Mouse (Mus musculus) forebrain, embryonic 11.5 days (tissue): ENCODE data around the gene Ndufaf2. TPM values are rescaled to one million over a fixed set of nuclear protein-coding genes. Genes with fewer than 3 reads are reported as not detected.

Experiments
- ATAC-seq: fragments of 200-750 bp; cut with Nextera tagmentation; replicated peaks from 2 replicates; pipeline ENCODE4 v1.8.0; 2017; ENCODE audit warnings: moderate TSS enrichment; ENCODE audit not compliant: low FRiP score
- DNase-seq: peaks from one replicate; pipeline ENCODE4 v3.0.0-alpha.2; 2017; ENCODE audit warnings: low spot score
- H3K27ac ChIP-seq: fragments of 300-500 bp; sonication (generic); 2 replicates; pipeline ENCODE4 v1.5.1; 2014; ENCODE audit warnings: low read depth, low read length
- H3K27me3 ChIP-seq: fragments of 300-500 bp; sonication (generic); 2 replicates; pipeline ENCODE4 v1.6.1; 2014; ENCODE audit warnings: mild to moderate bottlenecking, low read length, mixed read lengths; ENCODE audit not compliant: control insufficient read depth, insufficient read depth
- H3K36me3 ChIP-seq: fragments of 300-500 bp; sonication (generic); 2 replicates; pipeline ENCODE4 v1.6.1; 2014; ENCODE audit warnings: mild to moderate bottlenecking, low read length, moderate library complexity, mixed read lengths; ENCODE audit not compliant: control insufficient read depth, insufficient read depth
- H3K4me1 ChIP-seq: fragments of 300-500 bp; sonication (generic); replicated peaks from 2 replicates; pipeline ENCODE4 v1.6.1; 2014; ENCODE audit warnings: low read length, mixed read lengths; ENCODE audit not compliant: control insufficient read depth, insufficient read depth
- H3K4me2 ChIP-seq: fragments of 300-500 bp; sonication (generic); 2 replicates; pipeline ENCODE4 v1.6.1; 2014; ENCODE audit warnings: low read depth, mild to moderate bottlenecking, low read length, moderate library complexity, mixed read lengths; ENCODE audit not compliant: severe bottlenecking
- H3K4me3 ChIP-seq: fragments of 300-500 bp; sonication (generic); 2 replicates; pipeline ENCODE4 v1.5.1; 2014; ENCODE audit warnings: low read depth, low read length
- H3K9ac ChIP-seq: fragments of 300-500 bp; sonication (generic); 2 replicates; pipeline ENCODE4 v1.6.1; 2014; ENCODE audit warnings: low read length
- H3K9me3 ChIP-seq: fragments of 300-500 bp; sonication (generic); 2 replicates; pipeline ENCODE4 v1.6.1; 2016; ENCODE audit warnings: low read length, mixed read lengths; ENCODE audit not compliant: control insufficient read depth
- WGBS: fragments of 180-500 bp; shearing (Covaris S2); extraction: QIAGEN DNeasy Blood & Tissue Kit; methylation state at CpG from one replicate; pipeline ENCODE4 v1.1.7; 2014; 5-methylcytosine and 5-hydroxymethylcytosine counted together
- polyA plus RNA-seq: library from polyadenylated mRNA; unstranded; fragments of >200 nt; fragmentation: Nextera tagmentation; extraction: Ambion mirVana; gene quantifications from 2 replicates; pipeline ENCODE4 v1.2.1, GENCODE M21; 2014

Gene Ndufaf2
- polyA plus RNA-seq, 1 experiment from 2014 or later = 96.1 TPM

DNA sequence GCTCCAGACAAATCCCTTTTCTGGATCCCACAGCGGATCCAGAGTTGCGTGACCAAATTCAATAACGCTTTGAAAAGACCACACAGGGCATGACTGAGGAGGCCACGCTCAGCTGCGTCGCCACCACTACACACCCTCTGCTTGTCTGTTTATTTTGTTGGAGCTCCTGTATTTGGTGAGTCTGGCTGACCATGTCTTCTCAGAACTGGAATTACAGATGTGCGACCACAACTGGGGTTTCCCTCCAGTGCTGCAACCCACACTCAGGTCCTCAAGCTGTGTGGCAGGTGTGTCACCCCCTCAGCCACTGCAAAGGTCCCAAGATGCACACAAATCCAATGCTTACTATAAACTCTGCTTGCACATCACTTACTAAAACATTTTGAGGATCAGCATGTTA lies 66.1 kb downstream of the Ndufaf2 start:
- 92% methylated on average over 7 of the region's 7 CpGs for WGBS
- Histone ChIP-seq H3K27ac (no peak overlapping the region), H3K4me3 (no peak overlapping the region), H3K9me3 (no peaks in the 10 kb centered on the region), H3K27me3 (no peaks in the 10 kb centered on the region), H3K9ac (no peak overlapping the region), H3K36me3 (no peaks in the 10 kb centered on the region), H3K4me1 (no peaks in the 10 kb centered on the region), H3K4me2 (no peak overlapping the region)
- ATAC-seq (no peak), DNase-seq (no peak)

DNA sequence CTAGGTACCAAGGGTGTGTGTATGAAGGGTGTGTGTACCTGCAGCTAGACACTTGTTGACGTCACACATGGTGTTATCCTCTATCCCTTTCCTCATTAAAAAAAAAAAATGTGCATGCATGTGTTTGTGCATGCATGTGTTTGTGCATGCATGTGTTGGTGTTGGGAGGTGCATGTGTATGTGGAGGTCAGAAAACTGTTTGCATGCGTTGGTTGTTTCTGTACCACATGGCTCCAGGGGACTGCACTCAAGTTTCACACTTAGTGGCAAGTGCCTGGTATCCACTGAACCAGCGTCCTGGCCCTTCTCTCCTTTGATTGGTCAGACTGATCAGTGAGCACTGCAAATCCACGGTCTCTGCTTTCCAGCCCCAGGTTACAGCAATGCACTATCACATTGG lies 71.7 kb downstream of the Ndufaf2 start:
- Histone ChIP-seq H3K27ac (no peak overlapping the region), H3K9ac (no peak overlapping the region), H3K4me2 (no peak overlapping the region), H3K36me3 (no peaks in the 10 kb centered on the region), H3K4me1 (no peaks in the 10 kb centered on the region), H3K27me3 (no peaks in the 10 kb centered on the region), H3K4me3 (no peak overlapping the region), H3K9me3 (no peaks in the 10 kb centered on the region)
- no peak for DNase-seq
- no peak for ATAC-seq
- WGBS = 79% methylated on average over 4 of the region's 4 CpGs

DNA sequence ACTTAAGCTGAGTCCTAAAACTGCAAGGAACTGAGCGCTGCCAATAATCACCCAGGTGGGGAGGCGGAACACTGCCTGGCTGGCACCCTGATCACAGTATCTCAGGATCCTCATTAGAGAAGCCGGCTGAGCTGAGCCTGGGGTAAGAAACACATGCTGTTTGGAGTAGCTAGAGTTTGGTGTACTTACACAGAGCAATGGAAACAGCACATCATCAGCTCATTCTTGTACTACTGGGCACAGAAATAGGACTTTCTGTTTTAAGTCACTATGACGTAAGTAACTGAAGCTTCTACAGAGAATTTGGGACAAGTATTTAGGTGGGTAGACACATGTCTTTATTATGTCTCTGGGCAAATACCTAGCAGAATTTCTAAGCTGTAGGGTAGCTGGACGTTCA lies 72.4 kb downstream of the Ndufaf2 start:
- Histone ChIP-seq H3K4me2 (no peak overlapping the region), H3K4me1 (no peaks in the 10 kb centered on the region), H3K27ac (no peak overlapping the region), H3K27me3 (no peaks in the 10 kb centered on the region), H3K9me3 (no peaks in the 10 kb centered on the region), H3K36me3 (no peaks in the 10 kb centered on the region), H3K4me3 (no peak overlapping the region), H3K9ac (no peak overlapping the region)
- no peak for ATAC-seq
- DNase-seq = no peak
- WGBS = 92% methylated on average over 5 of the region's 5 CpGs

DNA sequence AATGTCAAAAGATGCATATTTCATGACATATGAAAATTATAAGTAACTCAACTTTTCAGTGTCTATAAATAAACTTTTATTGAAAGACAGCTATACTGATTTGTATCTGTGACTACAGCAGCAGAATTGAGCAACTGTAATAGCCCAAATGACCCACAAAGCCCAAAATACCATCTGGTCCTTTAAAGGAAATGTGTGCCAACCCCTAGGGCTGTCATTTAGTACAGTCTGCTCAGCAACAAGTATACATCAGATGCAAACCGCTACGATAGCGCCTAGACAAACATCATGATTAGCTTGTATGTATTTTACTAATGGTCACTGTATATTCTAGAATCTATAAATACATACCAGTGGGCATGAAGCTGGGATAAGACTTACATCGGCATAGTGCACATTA lies 74.3 kb downstream of the Ndufaf2 start:
- H3K27me3 ChIP-seq = no peaks in the 10 kb centered on the region
- no peak overlapping the region for H3K27ac ChIP-seq
- H3K4me3 ChIP-seq = no peak overlapping the region
- no peaks in the 10 kb centered on the region for H3K9me3 ChIP-seq
- H3K36me3 ChIP-seq = no peaks in the 10 kb centered on the region
- WGBS = 91% methylated on average over 4 of the region's 4 CpGs
- no peak for ATAC-seq
- H3K4me2 ChIP-seq = no peak overlapping the region
- H3K4me1 ChIP-seq = no peaks in the 10 kb centered on the region
- H3K9ac ChIP-seq = no peak overlapping the region
- DNase-seq = no peak

DNA sequence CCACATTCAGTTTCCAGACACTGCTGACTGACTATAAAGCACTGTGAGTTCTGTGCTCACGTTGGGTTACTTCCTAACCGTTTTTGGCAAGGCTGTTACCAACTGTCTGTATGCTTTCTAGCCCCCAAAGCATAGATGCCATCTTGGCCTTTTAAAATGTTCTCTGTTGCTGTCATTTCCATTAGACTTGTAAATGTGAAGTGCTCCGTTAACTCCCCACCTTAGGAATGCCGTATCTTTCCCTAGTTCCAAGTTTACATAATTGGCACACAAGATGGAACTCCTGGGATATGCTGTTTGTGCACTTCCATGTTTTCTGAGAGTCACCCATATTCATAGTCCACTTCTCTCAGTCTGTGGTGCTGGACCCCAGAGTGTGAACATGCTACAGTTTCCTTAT lies 80.5 kb downstream of the Ndufaf2 start:
- 92% methylated on average over 4 of the region's 4 CpGs for WGBS
- no peak for DNase-seq
- Histone ChIP-seq H3K27ac (no peak overlapping the region), H3K9ac (no peak overlapping the region), H3K4me1 (no peaks in the 10 kb centered on the region), H3K9me3 (no peaks in the 10 kb centered on the region), H3K27me3 (no peaks in the 10 kb centered on the region), H3K4me3 (no peak overlapping the region), H3K36me3 (no peaks in the 10 kb centered on the region), H3K4me2 (no peak overlapping the region)
- ATAC-seq = no peak

DNA sequence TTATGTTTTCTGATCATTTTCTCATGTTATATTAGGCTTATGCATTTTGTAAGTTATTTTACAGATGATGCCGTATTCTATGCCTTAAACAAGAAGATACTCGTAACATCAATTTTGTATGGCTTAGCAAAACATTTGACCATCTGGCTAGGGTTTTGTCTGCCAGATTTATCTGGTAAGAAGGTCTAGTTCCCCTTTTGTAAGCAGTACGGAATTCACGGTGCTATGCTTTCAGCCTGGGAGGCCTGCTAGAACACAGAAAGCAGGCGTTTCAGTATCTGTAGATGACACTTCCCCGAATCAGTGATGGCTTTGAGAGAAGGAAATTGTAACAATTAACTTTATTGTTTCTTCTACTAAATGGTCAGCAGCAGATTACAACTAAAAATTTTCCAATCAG lies 80.9 kb downstream of the Ndufaf2 start:
- H3K27me3 ChIP-seq = no peaks in the 10 kb centered on the region
- no peaks in the 10 kb centered on the region for H3K9me3 ChIP-seq
- no peaks in the 10 kb centered on the region for H3K36me3 ChIP-seq
- no peak for DNase-seq
- H3K9ac ChIP-seq = no peak overlapping the region
- no peak overlapping the region for H3K27ac ChIP-seq
- 89% methylated on average over 6 of the region's 6 CpGs for WGBS
- H3K4me2 ChIP-seq = no peak overlapping the region
- H3K4me3 ChIP-seq = no peak overlapping the region
- no peak for ATAC-seq
- H3K4me1 ChIP-seq = no peaks in the 10 kb centered on the region

DNA sequence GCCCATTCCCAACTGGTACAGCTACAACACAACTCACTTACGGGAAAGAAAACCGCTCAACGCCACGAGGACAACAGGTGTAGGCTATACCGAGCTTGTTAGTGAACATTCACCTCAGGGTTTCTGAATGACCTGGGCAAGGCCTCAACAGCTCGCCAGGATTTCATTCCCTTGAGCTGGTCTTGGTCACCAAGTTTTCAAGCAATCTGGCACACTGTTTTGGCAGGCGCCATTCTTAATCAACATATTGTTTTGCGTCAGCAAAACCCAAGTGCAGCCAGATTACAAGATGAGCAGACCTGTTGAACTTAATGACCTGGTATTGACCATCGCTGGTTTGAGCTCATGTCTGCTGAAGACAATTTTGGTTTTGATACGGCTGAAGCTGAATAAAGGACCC lies 88.3 kb downstream of the Ndufaf2 start:
- Histone ChIP-seq H3K4me2 (no peak overlapping the region), H3K27me3 (no peaks in the 10 kb centered on the region), H3K27ac (no peak overlapping the region), H3K9ac (no peak overlapping the region), H3K36me3 (no peaks in the 10 kb centered on the region), H3K4me3 (no peak overlapping the region), H3K4me1 (no peaks in the 10 kb centered on the region), H3K9me3 (no peaks in the 10 kb centered on the region)
- 94% methylated on average over 10 of the region's 10 CpGs for WGBS
- ATAC-seq (no peak), DNase-seq (no peak)

DNA sequence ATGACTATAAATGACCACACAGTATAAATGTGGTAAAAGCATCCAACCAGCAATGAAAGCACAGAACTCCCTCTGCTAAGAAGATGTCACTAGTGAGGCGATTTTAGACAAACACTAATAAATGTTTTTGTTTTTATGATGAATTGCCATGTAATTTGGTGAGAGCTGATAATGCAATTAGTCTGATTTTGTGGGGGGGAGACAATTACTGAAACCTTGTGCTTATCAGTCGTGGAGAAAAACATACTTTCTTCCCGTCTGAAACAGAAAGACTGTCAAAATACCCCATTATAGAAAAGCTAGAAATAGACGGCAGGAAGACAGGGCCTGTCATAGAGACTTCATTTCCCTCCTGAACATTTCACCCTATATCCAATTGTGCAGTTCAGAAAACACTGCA lies 89.3 kb downstream of the Ndufaf2 start:
- no peaks in the 10 kb centered on the region for H3K27me3 ChIP-seq
- 84% methylated on average over 4 of the region's 4 CpGs for WGBS
- ATAC-seq = no peak
- H3K9ac ChIP-seq = no peak overlapping the region
- DNase-seq = no peak
- no peaks in the 10 kb centered on the region for H3K36me3 ChIP-seq
- no peaks in the 10 kb centered on the region for H3K9me3 ChIP-seq
- H3K4me3 ChIP-seq = no peak overlapping the region
- no peak overlapping the region for H3K27ac ChIP-seq
- H3K4me1 ChIP-seq = peaks cover under 1% of the 10 kb centered on the region; the same call in 1 of the 2 replicates
- no peak overlapping the region for H3K4me2 ChIP-seq

DNA sequence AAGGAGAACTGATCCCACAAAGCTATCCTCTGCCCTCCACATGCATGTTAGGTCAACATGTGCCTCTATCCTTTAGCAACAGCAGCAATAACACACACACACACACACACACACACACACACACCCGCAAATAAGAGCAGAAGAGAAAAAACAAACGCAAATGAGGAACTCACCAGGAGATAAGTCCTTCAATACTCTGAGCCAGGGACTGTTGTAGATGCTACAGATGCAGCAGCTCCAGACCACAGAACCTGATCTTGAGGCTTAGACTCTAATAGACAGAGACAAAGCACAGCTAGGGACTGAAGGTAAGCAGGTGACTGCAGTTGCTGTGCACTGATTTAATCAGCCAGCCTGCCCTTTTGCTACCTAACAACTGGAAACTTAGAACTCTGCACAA lies 92.4 kb downstream of the Ndufaf2 start:
- WGBS = 88% methylated on average over 2 of the region's 2 CpGs
- H3K36me3 ChIP-seq = no peaks in the 10 kb centered on the region
- no peak overlapping the region for H3K4me2 ChIP-seq
- H3K9ac ChIP-seq = no peak overlapping the region
- DNase-seq = no peak
- no peaks in the 10 kb centered on the region for H3K9me3 ChIP-seq
- peaks cover 9% of the 10 kb centered on the region; the same call in 1 of the 2 replicates for H3K4me1 ChIP-seq
- H3K4me3 ChIP-seq = no peak overlapping the region
- peaks cover 2% of the 10 kb centered on the region; the same call in 1 of the 2 replicates for H3K27me3 ChIP-seq
- ATAC-seq = no peak
- H3K27ac ChIP-seq = no peak overlapping the region
